Mouse (Mus musculus): Measurements from ENCODE around the gene Pde4b. TPM values are rescaled to one million over a fixed set of nuclear protein-coding genes. Genes with fewer than 3 reads are reported as not detected.

The Pde4b gene
- polyA plus RNA-seq, 1 experiment from 2014 or later, result 9.6 TPM

- Histone ChIP-seq H3K4me2 (no peak overlapping the region), H3K9ac (no peak overlapping the region), H3K27ac (no peak overlapping the region), H3K36me3 (no peaks in the 10 kb centered on the region), H3K4me3 (no peak overlapping the region), H3K4me1 (peaks cover 10% of the 10 kb centered on the region; the same call in 1 of the 2 replicates), H3K9me3 (no peaks in the 10 kb centered on the region), H3K27me3 (no peaks in the 10 kb centered on the region)
- ATAC-seq (ENCODE audit: insufficient number of reproducible peaks, insufficient read depth, low FRiP score, low TSS enrichment, low read depth), result no peak
- WGBS, result 36% methylated on average over 3 of the region's 3 CpGs
These were observed 544.3 kb downstream of the Pde4b start for GRCm38 (mm10) chr4:102631624-102632023.

- WGBS, result 90% methylated on average over 5 of the region's 5 CpGs
- Histone ChIP-seq H3K4me3 (no peak overlapping the region), H3K4me2 (no peak overlapping the region), H3K4me1 (peaks cover 10% of the 10 kb centered on the region; the same call in 1 of the 2 replicates), H3K9ac (no peak overlapping the region), H3K9me3 (no peaks in the 10 kb centered on the region), H3K27me3 (no peaks in the 10 kb centered on the region), H3K27ac (no peak overlapping the region), H3K36me3 (no peaks in the 10 kb centered on the region)
- ATAC-seq (ENCODE audit: insufficient number of reproducible peaks, insufficient read depth, low FRiP score, low TSS enrichment, low read depth), result no peak
These were observed 545.9 kb downstream of the Pde4b start for GRCm38 (mm10) chr4:102633241-102633640.

- Histone ChIP-seq H3K9ac (no peak overlapping the region), H3K4me2 (no peak overlapping the region), H3K27ac (0 out of 2 replicates have a peak overlapping the region, but pooled peaks have one; percentile 40), H3K4me1 (peaks cover 10% of the 10 kb centered on the region; the same call in 1 of the 2 replicates), H3K4me3 (no peak overlapping the region), H3K27me3 (no peaks in the 10 kb centered on the region), H3K36me3 (no peaks in the 10 kb centered on the region), H3K9me3 (no peaks in the 10 kb centered on the region)
- peak; percentile 32; the same call in 1 of the 2 replicates for ATAC-seq (ENCODE audit: insufficient number of reproducible peaks, insufficient read depth, low FRiP score, low TSS enrichment, low read depth)
- WGBS, result 34% methylated on average over 9 of the region's 9 CpGs
These were observed 547.9 kb downstream of the Pde4b start for GRCm38 (mm10) chr4:102635258-102635657.

- ATAC-seq (ENCODE audit: insufficient number of reproducible peaks, insufficient read depth, low FRiP score, low TSS enrichment, low read depth), result no peak
- Histone ChIP-seq H3K4me2 (no peak overlapping the region), H3K9me3 (no peaks in the 10 kb centered on the region), H3K4me1 (peaks cover 10% of the 10 kb centered on the region; the same call in 1 of the 2 replicates), H3K27ac (no peak overlapping the region), H3K27me3 (no peaks in the 10 kb centered on the region), H3K36me3 (no peaks in the 10 kb centered on the region), H3K9ac (no peak overlapping the region), H3K4me3 (no peak overlapping the region)
- WGBS, result 76% methylated on average over 8 of the region's 8 CpGs
These were observed 548.6 kb downstream of the Pde4b start for GRCm38 (mm10) chr4:102635944-102636343.

- H3K4me3 ChIP-seq, result no peak overlapping the region
- no peaks in the 10 kb centered on the region for H3K9me3 ChIP-seq
- H3K36me3 ChIP-seq, result no peaks in the 10 kb centered on the region
- H3K27me3 ChIP-seq, result no peaks in the 10 kb centered on the region
- ATAC-seq (ENCODE audit: insufficient number of reproducible peaks, insufficient read depth, low FRiP score, low TSS enrichment, low read depth), result no peak
- peaks cover 8% of the 10 kb centered on the region; the same call in 1 of the 2 replicates for H3K4me1 ChIP-seq
- H3K9ac ChIP-seq, result no peak overlapping the region
- H3K27ac ChIP-seq, result no peak overlapping the region
- no peak overlapping the region for H3K4me2 ChIP-seq
- 55% methylated on average over 4 of the region's 4 CpGs for WGBS
These were observed 550.1 kb downstream of the Pde4b start for GRCm38 (mm10) chr4:102637348-102637910.

GRCm38 (mm10) chr4:102640942-102641341 is 553.6 kb downstream of the Pde4b start:
- H3K4me2 ChIP-seq, result no peak overlapping the region
- no peaks in the 10 kb centered on the region for H3K27me3 ChIP-seq
- H3K36me3 ChIP-seq, result no peaks in the 10 kb centered on the region
- H3K9me3 ChIP-seq, result no peaks in the 10 kb centered on the region
- no peak overlapping the region for H3K4me3 ChIP-seq
- H3K4me1 ChIP-seq, result no peaks in the 10 kb centered on the region
- 83% methylated on average over 4 of the region's 4 CpGs for WGBS
- H3K27ac ChIP-seq, result no peak overlapping the region
- no peak overlapping the region for H3K9ac ChIP-seq
- ATAC-seq (ENCODE audit: insufficient number of reproducible peaks, insufficient read depth, low FRiP score, low TSS enrichment, low read depth), result no peak

- H3K27me3 ChIP-seq, result no peaks in the 10 kb centered on the region
- H3K4me2 ChIP-seq, result no peak overlapping the region
- no peaks in the 10 kb centered on the region for H3K36me3 ChIP-seq
- no peak overlapping the region for H3K9ac ChIP-seq
- no peak overlapping the region for H3K4me3 ChIP-seq
- H3K9me3 ChIP-seq, result no peaks in the 10 kb centered on the region
- WGBS, result 85% methylated on average over 6 of the region's 6 CpGs
- H3K4me1 ChIP-seq, result no peaks in the 10 kb centered on the region
- no peak for ATAC-seq (ENCODE audit: insufficient number of reproducible peaks, insufficient read depth, low FRiP score, low TSS enrichment, low read depth)
- no peak overlapping the region for H3K27ac ChIP-seq
These were observed 556.7 kb downstream of the Pde4b start for GRCm38 (mm10) chr4:102644062-102644461.

- ATAC-seq (ENCODE audit: insufficient number of reproducible peaks, insufficient read depth, low FRiP score, low TSS enrichment, low read depth), result no peak
- WGBS, result 54% methylated on average over 2 of the region's 2 CpGs
These were observed 559.7 kb downstream of the Pde4b start for GRCm38 (mm10) chr4:102647056-102647455.

GRCm38 (mm10) chr4:102655331-102655730 is 568.0 kb downstream of the Pde4b start:
- Histone ChIP-seq H3K27me3 (no peaks in the 10 kb centered on the region), H3K36me3 (no peaks in the 10 kb centered on the region), H3K9ac (no peak overlapping the region), H3K4me2 (no peak overlapping the region), H3K9me3 (no peaks in the 10 kb centered on the region), H3K27ac (no peak overlapping the region), H3K4me1 (no peaks in the 10 kb centered on the region), H3K4me3 (no peak overlapping the region)
- 76% methylated on average over 7 of the region's 7 CpGs for WGBS
- no peak for ATAC-seq (ENCODE audit: insufficient number of reproducible peaks, insufficient read depth, low FRiP score, low TSS enrichment, low read depth)

More at GRCm38 (mm10) chr4:102647056-102647455, 559.7 kb downstream of the Pde4b start:
- no peaks in the 10 kb centered on the region for H3K36me3 ChIP-seq
- no peaks in the 10 kb centered on the region for H3K27me3 ChIP-seq
- H3K4me1 ChIP-seq, result no peaks in the 10 kb centered on the region
- no peak overlapping the region for H3K4me2 ChIP-seq
- H3K4me3 ChIP-seq, result no peak overlapping the region
- no peaks in the 10 kb centered on the region for H3K9me3 ChIP-seq
- H3K9ac ChIP-seq, result no peak overlapping the region
- no peak overlapping the region for H3K27ac ChIP-seq

- 13% methylated on average over 3 of the region's 3 CpGs for WGBS
- no peak for ATAC-seq (ENCODE audit: insufficient number of reproducible peaks, insufficient read depth, low FRiP score, low TSS enrichment, low read depth)
These were observed 569.2 kb downstream of the Pde4b start for GRCm38 (mm10) chr4:102656494-102657036.

More at GRCm38 (mm10) chr4:102656494-102657036, 569.2 kb downstream of the Pde4b start:
- Histone ChIP-seq H3K4me1 (no peaks in the 10 kb centered on the region), H3K27ac (no peak overlapping the region), H3K27me3 (no peaks in the 10 kb centered on the region), H3K4me3 (no peak overlapping the region), H3K4me2 (no peak overlapping the region), H3K9me3 (no peaks in the 10 kb centered on the region), H3K36me3 (no peaks in the 10 kb centered on the region), H3K9ac (no peak overlapping the region)

Data from embryonic facial prominence, embryonic 13.5 days (tissue).